Mouse (Mus musculus) brain, adult 2 months (tissue): ENCODE data around the gene BC024978.
"Not testable (repeated sequence)": the region's sequence is repeated elsewhere in the genome, so short reads cannot be mapped to it uniquely, and the experiment has no call there.

Experiments used
- DNase-seq: peaks from one replicate; pipeline ENCODE4 v3.0.0; 2011; ENCODE audit warnings: low read depth, low spot score

The BC024978 gene

DNA sequence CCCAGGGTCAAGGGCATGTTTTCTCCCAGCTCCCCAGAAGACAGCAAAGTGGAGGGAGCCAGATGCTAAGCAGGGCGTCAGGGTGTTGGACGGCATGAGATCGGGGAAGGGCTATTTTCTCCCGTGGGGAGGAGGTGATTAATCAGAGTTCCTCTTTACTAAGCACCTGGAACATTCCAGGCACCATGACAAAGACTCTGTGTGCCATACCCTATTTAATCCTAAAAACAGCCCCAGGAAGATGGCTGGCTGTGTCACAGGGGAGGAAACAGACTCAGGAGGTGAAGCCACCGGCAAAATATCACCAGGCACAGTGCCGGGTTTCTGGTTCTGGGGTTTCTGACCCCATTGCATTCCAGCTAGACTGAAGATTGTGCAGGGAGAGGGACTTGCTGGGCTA is 26.4 kb downstream of the BC024978 start:
- DNase-seq: no peak

DNA sequence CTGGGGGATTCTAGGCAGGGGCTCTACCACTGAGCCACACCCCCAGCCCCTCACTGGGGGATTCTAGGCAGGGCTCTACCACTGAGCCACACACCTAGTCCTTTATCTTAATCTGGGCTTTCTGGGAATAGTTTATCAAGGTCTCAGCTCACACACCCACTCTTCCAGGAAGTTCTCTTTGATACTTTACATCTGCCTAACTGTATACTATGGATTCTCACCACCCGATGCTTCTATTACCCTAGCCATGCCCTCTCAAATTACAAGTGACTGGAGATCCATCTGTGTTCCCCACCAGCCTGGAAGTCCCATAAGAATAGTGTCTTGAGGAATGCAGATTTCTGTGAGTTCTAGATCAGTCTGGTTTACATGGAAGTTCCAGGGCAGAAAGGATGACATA is 27.0 kb downstream of the BC024978 start:
- no peak for DNase-seq

DNA sequence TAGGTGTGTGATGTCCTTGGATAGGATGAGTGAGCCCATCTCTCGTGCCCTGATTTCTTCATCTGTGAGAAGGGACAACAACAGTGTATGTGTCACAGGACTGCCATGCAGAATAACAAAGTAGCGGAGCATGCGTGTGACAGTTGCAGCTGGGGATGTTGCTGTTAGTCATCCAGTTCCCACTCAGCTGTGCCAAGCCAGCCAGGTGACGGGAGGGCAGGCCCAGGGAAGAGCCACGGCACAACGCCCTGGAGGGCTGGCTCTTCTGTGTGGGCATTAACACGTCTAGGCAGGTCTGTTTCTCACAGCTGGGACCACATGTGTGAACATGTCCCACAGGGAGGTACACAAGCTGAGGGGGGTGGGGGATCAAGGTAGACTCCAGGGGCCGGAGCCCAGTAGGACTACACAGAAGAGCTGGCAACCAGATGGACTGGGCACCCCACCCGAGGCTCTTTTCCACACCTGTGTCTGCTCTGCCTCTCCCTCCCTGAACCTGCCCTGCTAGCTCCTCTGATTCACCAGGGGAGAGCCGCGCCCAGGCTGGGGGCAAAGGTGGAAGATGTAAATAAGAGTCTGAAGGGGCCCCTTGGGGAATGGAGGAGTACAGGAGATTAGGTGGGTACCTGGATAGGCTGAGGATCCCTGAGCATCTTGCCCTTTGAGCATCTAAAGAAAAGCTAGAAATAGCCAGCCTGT is 29.4 kb downstream of the BC024978 start:
- DNase-seq: peak; percentile 84

DNA sequence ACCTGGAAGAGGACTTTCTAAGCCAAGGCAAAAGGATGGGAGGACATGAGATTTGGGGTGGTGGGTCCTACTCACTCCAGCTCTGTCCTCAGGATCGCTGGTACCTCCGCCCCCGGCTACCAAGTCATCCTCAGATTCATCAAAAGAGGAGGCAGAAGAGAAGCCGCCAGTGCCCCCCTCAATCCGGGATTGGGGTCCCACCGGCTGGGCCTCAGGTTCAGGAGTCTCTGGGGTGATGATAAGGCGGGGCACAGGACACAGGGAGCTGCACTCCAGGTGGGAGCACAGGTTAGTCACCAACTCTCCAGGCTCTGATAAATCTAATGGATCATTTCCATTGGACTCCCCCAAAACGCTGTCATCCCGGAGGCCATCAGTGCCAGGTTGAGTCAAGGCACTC is 31.7 kb downstream of the BC024978 start:
- no peak for DNase-seq

DNA sequence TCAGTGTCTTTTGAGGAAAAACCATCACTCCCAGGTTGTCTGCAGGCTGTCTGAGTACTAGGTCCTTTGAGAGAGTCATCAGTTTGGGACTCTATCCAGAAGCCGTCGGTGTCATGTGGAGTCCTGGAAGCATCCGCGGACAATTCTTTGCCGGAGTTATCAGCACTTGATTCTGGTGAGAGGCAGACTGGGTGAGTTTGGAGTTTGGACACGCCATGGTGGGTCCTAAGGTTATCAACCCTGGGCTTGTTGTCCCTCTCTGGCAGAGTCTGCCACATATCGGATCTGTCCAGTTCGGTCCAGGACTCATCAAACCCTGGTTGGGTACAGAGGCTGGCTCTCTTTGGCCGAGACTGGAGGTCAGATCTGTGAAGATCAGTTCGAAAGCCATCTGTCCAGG is 32.1 kb downstream of the BC024978 start:
- DNase-seq: peak; percentile 69

DNA sequence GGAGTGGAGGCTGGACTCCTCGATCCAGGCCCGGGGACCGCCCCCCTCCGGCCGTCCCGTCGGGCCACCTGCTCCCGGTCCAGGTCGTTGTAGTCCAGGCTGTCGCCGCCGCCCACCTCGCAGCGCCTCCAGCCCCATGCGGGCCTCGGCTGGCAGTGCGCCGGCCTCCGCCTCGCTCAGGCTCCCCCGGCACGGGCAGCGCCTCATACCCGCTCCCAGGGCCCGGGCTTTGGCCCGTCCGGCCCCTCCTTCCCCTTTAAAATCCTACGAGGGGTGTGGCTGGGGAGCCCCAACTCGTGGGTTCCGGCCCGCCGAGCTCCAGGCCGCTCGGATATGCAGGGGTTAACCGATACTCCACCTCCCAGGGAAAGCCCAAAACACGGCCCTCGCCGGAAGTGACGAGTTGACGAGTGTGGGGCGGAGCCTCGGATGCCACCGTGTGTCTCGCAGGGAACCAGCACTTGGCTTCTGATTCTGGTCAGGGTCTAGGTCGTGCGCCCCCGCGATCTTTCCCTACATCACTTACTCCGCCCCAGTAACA is 32.8 kb downstream of the BC024978 start, which contains the start of gene Itpkc:
Gene Itpkc, minus strand, starts transcription at position 381 of the 541 bp plus-strand sequence.
- peak; percentile 98 for DNase-seq

DNA sequence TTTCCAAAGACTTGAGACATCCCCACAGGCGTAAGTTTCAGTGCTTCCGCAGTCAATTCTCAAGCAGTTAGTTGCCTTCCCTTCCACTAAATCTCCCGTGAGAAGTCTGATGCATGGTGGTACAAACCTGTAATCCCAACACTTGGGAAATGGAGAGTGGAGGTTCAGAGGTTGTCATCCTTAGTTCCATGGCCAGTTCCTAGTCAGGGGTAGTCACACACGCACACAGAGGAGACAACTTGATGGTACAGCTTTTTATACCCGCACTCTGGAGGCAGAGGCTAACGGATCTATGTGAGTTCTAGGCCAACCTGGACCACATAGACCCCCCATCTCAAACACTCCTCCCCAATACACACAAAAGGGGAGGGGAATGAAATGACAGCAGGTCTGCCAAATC is 33.3 kb downstream of the BC024978 start:
- DNase-seq: no peak

DNA sequence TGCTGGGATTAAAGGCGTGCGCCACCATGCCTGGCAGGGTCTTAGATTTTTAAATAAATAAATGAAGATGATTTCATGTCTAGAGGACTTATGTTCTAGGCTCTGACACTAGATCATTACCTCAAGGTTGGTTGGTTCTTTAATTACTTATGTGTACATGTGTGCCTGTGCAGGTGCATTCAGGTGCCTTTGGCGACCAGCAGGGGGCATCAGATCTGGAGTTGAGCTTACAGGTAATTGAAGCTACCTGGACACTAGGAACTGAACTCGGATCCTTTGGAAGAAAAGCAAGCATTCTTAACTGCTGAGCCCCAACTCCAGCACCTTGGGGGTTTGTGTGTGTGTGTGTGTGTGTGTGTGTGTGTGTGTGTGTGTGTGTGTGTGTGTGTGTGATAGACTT is 35.2 kb downstream of the BC024978 start:
- peak; percentile 31 for DNase-seq

DNA sequence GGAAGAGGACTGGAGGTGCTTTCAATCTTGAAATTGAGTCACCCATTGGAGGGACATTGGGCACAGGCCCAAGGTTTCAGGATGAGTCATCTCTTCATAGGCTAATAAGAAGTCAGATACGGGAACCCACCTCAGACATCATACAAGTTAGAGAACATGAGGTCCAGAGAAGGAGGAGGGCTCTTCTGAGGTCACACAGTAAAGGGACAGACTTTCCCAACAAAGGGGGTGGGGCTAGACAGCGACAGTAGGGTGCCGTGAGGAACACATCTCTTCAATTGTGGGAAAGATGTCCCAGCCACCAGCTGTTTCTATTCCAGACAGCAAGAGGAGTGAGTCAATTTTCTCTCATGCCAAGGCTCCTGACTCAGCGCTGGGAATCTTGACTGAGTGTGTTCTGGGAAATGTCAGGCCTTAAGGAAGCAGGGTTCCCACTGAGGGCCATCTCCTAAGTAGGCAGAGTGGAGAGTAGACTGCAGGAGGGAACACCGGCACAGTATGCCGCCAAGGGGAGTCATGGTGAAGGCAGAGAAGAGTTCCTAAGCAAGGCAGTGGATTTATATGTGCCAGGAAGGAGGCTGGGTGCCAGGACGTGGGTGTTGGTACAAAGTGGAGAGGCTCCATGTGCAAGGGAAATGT is 36.2 kb downstream of the BC024978 start:
- peak; percentile 95 for DNase-seq

DNA sequence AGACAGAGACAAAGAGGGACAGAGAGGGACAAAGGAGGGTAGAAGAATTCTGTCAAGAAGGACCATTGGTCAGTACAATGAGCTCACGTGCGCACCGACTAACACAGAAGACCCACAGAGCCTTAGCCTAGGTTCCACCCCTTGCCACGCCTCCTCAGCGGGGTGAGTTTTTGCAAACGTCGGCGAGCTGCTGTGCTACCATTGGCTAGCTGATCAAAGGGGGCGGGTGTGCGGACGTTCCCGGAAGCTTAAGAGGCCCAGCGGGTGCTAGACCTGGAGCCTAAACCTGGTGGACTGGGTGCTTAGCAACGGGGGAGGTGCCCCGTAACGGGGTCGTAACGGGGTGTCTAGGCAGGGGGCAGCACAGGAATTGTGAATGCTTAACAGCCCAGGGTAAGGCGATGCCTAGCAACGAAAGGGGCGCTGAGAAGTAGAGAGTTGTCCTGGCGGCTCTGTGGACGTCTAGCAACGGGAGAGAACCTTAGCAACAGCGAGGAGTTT is 37.2 kb downstream of the BC024978 start, which contains the start of gene Coq8b:
Gene Coq8b, plus strand, starts transcription at position 243 of the 501 bp plus-strand sequence.
- peak; percentile 98 for DNase-seq

DNA sequence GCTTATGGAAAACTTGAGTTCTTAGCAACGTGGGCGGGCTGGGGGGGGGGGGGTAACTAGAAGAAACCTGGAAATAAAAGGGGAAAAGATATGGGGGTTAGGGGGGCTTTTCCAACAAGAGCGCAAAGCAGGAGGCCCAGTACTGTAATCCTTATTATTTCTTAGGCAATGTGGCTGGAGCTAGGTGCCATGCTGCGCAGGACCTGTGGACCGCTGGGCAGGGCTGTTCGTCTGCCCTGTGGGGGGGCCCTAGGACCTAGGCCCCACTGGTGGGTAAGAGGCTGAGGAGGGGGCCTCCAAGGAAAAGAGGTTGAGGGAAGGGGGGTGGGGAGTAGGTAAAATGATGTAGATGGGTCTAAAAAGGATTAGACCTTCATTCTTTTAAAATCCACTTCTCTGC is 37.7 kb downstream of the BC024978 start:
- DNase-seq: no peak

DNA sequence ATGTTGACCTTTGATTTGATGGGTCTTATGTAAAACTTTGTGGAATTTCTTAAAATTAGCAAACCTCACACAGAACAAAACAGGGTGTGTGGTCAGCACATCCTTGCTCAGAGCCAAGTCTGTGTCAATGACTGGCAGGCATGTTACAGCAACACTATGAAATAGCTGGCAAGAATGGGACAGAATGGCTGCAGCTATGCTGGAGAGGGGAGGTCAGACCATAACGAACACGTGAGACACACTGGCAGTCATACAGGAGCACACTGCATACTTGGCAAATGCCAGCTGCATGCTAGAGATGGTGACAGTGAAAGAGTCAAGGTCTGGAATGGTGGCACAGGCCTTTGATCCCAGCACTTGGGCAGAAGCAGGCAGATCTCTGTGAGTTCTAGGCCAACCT is 40.1 kb downstream of the BC024978 start:
- DNase-seq: no peak

DNA sequence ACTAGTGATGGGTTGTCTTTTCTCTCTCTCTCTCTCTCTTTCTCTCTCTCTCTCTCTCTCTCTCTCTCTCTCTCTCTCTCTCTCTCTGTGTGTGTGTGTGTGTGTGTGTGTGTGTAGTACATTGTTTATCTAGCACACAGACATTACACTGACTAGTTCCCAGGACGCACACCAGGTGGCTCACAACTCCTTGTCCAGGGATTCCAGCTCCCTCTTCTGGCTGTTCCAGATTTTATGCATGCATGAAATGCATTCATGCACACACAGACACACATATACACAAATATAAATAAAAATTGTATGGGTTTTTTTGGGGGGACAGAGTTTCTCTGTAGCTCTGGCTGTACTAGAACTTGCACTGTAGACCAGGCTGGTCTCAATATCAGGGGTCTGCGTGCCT is 41.9 kb downstream of the BC024978 start:
- DNase-seq: no peak

DNA sequence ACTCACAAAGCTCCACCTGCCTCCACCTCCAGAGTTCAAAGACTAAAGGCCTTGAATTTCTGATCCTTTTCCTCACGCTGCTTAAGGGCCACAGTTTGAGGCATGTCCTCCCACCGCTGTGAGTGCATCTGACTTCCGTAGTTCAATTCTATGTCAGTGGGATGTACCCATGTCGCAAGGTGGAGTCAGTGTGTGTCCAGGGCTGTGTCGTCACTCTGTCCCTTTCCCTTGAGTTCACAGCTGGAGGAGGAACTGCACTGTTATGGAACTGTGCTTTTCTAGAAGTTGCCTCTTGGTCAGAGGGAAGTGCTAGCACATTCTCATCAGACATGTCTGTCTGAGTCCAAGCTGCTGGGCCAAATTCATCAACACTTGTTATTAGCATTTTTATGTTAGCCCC is 43.0 kb downstream of the BC024978 start:
- DNase-seq: no peak

DNA sequence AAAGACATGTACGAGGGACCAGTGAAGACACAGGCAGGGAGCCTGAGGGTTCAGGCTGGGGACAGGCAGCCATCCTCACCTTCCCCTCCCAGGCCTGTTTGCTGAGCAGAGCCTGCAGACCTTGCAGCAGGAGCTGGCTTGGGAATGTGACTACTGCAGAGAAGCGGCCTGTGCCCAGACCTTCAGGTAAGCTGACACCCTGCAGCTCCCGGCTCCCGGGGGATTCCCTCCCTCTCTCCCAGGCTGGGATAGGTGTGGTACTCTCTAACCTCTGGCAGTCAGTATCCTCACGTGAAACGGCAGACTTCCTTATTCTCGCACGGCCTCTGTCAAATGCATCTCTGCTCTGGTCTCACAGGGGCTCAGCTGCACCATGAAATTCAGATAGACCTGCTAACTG is 47.6 kb downstream of the BC024978 start:
- DNase-seq: no peak

DNA sequence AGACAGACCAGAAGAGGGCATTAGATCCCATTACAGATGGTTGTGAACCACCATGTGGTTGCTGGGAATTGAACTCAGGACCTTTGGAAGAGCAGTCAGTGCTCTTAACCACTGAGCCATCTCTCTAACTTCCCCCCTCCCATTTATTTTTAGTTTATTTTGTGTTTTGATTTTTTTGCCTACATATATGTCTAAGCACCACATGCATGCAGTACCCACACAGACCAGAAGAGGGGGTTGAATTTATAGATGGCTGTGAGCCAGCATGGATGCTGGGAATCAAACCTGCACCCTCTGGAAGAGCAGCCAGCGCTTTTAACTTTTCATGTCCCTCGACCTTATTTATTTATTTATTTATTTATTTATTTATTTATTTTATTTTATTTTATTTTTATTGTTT is 48.5 kb downstream of the BC024978 start:
- DNase-seq: not testable (repeated sequence)

DNA sequence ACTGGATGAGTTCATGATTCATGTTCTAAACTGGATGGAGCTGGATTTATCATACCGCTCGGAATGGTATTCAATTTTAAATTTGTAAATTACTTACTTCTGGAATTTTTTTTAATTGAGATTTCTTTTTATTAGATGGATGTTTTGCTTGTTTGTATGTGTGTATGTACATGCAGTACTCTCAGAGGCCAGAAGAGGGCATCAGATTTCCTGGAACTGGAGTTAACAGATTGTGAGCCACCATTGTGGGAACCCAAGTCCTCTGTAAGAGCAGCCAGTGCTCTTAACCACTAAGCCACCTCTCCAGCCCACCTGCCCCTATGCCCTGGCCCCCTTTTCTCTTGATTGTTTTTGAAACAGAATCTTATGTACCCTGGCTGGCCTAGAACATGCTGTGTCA is 53.6 kb downstream of the BC024978 start:
- peak; percentile 56 for DNase-seq

DNA sequence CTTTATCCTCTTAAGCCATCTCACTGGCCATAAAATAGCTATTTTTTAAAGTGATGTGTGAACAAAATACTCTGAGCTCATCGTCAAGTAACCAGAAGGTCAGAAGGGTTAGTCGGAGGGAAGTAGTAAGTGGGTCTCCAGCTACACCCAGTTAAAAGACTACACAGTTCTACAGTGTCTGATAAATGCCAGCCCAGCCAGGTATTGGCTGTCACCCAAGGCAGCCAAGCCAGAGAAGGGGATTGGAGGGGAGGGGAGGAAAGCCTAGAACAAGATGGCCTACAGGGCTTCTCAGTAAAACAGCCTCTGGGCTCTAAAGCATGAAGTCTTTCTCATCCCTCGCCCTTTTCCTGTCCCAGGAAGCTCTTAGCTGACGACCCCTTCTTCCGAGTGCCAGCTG is 54.3 kb downstream of the BC024978 start:
- no peak for DNase-seq

DNA sequence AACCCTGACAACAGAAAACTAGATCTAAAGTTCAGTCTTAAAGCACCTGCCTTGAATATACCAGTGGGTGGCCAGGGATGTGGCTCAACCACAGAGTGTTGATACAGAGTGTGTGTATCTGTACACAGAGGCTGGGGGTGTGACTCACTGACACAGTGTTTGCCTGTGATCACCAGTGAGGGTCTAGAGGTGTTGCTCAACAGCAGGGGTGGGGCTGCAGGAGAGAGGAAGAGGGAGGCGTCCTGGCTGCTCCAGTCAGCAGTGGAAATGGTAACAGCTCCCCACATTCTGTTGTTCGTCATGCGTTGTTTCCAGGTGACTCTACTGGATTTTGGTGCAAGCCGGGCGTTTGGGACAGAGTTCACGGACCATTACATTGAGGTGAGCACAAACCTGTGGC is 56.4 kb downstream of the BC024978 start:
- DNase-seq: no peak

DNA sequence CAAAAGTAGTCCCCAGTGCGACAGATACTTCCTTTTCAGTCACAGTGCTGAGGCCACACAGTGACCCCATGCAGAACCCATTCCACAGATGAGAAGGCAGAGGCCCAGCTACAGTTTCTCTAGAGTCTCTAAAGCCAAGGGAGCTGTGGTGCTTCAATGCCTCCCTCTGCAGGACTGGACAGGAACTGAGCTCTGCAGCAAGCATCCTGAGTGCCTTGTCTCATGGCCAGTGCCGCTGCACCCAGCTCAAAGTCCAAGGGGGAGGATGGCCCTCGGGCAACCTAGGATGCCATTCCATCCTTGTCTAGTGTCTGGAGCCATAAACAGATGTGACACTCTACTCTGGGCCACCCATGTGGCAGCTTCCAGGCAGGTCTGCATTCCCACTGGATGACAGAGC is 60.1 kb downstream of the BC024978 start:
- peak; percentile 47 for DNase-seq

DNA sequence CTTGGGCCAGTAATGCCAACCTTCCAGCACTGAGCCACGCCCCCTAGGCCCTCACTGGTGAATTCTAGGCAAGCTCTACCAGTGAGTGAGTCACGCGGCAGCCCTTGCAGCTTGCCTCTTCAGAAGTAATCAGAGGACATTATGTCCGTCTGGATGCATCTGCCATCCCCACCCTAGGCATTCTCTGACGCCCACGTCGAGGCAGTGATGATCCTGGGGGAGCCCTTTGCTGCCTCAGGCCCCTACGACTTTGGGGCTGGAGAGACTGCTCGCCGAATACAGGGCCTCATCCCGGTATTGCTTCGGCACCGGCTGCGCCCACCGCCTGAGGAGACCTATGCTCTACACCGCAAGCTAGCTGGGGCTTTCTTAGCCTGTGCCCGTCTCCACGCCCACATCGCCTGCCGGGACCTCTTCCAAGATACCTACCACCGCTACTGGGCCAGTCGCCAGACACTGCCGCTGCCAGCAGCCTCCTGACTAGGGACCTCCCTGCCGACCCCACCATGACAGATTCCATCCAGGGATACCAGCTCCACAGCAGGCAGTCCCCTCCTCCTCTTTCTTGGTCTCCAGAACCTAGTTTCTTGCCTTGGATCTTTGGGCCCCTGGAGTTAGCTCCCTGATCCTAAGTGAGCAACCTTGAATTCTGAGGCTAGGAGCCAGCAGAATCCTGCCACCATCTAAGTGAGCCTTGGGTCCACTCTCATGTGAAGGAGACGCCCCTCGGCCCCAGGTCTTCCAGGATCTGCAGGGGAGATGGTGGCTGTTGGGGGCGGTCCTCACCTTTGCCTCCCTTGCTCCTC is 61.7 kb downstream of the BC024978 start:
- DNase-seq: peak; percentile 94

DNA sequence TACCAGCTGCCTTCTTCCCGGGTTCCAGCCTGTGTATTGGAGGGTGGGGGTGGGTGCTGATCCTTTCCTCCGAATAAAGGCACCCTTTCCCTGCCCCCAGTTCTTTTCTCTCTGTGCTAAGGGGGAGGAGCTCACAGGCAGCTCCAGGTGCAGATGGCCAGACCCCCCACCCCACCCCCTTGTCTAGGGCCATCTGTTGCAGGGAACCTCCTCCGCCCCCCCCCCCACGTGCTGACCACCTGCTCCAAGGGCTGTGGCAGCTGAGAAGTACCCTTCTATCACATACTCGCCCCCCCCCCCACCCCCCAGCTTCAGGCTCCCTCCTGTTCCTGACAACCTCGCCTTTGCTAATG is 62.2 kb downstream of the BC024978 start:
- peak; percentile 69 for DNase-seq
